Mouse (Mus musculus) liver, embryonic 12.5 days (tissue): ENCODE measurements around the gene Cflar. TPM values are rescaled to one million over a fixed set of nuclear protein-coding genes. Genes with fewer than 3 reads are reported as not detected.

Source experiments
- ATAC-seq: fragments of 200-750 bp; cut with Nextera tagmentation; 2 replicates; pipeline ENCODE4 v1.8.0; 2017; ENCODE audit warnings: moderate number of reproducible peaks, mild to moderate bottlenecking, moderate library complexity
- H3K27ac ChIP-seq: fragments of 300-500 bp; sonication (generic); 2 replicates; pipeline ENCODE4 v1.5.1; 2016; ENCODE audit warnings: mild to moderate bottlenecking
- H3K27me3 ChIP-seq: fragments of 300-500 bp; sonication (generic); replicated peaks from 2 replicates; pipeline ENCODE4 v1.6.1; 2016; ENCODE audit warnings: mild to moderate bottlenecking, moderate library complexity
- H3K36me3 ChIP-seq: fragments of 300-500 bp; sonication (generic); 2 replicates; pipeline ENCODE4 v1.6.1; 2016; ENCODE audit warnings: mild to moderate bottlenecking, moderate library complexity
- H3K4me1 ChIP-seq: fragments of 300-500 bp; sonication (generic); 2 replicates; pipeline ENCODE4 v1.6.1; 2016
- H3K4me2 ChIP-seq: fragments of 300-500 bp; sonication (generic); 2 replicates; pipeline ENCODE4 v1.6.1; 2016; ENCODE audit warnings: mild to moderate bottlenecking, moderate library complexity
- H3K4me3 ChIP-seq: fragments of 300-500 bp; sonication (generic); 2 replicates; pipeline ENCODE4 v1.5.1; 2016; ENCODE audit warnings: mild to moderate bottlenecking, moderate library complexity
- H3K9ac ChIP-seq: fragments of 300-500 bp; sonication (generic); 2 replicates; pipeline ENCODE4 v1.6.1; 2016; ENCODE audit warnings: mild to moderate bottlenecking, moderate library complexity
- H3K9me3 ChIP-seq: fragments of 300-500 bp; sonication (generic); replicated peaks from 2 replicates; pipeline ENCODE4 v1.6.1; 2016; ENCODE audit warnings: mild to moderate bottlenecking, moderate library complexity
- WGBS: fragments of 180-500 bp; shearing (Covaris S2); methylation state at CpG from one replicate; pipeline ENCODE4 v1.1.7; 2016; ENCODE audit not compliant: insufficient replicate concordance; 5-methylcytosine and 5-hydroxymethylcytosine counted together
- polyA plus RNA-seq: library from polyadenylated mRNA; unstranded; fragments of >200 nt; fragmentation: Nextera tagmentation; extraction: Ambion mirVana; gene quantifications from 2 replicates; pipeline ENCODE4 v1.2.1, GENCODE M21; 2016

Cflar gene
- polyA plus RNA-seq, 1 experiment from 2014 or later, result 17.1 TPM

DNA sequence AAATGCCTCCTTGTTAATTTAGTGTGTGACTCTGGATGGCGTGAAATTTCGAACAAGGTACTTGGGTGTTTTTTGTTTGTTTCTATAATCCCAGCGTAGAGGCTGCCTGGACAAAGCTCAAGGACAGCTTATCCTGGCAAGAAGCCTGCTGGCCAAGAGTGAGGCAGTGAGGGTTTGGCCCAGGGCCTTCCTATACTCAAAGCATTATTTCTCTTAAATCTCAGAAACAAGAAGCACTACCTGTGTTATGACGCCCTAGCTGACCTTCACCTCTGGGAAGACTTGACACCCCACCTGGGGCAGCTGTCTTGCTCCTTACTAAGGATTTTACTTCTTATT lies 2.6 kb downstream of the Cflar start:
- no peaks in the 10 kb centered on the region for H3K27me3 ChIP-seq
- H3K9ac ChIP-seq, result peak overlapping the region; percentile 91
- 31% methylated on average over 4 of the region's 4 CpGs for WGBS
- H3K4me1 ChIP-seq, result peaks cover 49% of the 10 kb centered on the region
- H3K9me3 ChIP-seq, result no peaks in the 10 kb centered on the region
- no peak for ATAC-seq
- H3K4me2 ChIP-seq, result peak overlapping the region; percentile 76
- peak overlapping the region; percentile 81 for H3K4me3 ChIP-seq
- peak overlapping the region; percentile 97 for H3K27ac ChIP-seq
- peaks cover 32% of the 10 kb centered on the region for H3K36me3 ChIP-seq

DNA sequence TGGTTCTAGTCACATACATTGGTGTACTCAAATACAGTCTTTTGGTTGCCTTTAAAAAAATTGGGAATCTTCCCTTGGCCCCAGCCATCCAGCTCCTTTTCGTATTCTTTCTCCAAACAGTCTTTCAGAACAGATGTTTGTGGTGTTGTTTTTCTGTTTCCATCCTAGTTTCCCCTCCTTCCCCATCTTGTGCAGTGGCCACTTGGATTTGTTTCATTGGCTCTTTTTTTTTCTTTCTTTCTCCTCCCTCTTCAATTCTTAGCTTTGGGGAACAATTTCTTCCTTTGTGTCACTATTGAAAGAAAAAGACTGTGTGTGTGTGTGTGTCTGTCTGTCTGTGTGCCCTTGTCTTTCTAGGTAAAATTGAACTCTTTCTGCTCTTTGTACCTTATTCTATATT lies 3.1 kb downstream of the Cflar start:
- Histone ChIP-seq H3K9me3 (no peaks in the 10 kb centered on the region), H3K27me3 (no peaks in the 10 kb centered on the region), H3K4me3 (peak overlapping the region; percentile 81), H3K36me3 (peaks cover 36% of the 10 kb centered on the region), H3K4me2 (peak overlapping the region; percentile 76), H3K4me1 (peaks cover 54% of the 10 kb centered on the region), H3K9ac (0 out of 2 replicates have a peak overlapping the region, but pooled peaks have one; percentile 91), H3K27ac (0 out of 2 replicates have a peak overlapping the region, but pooled peaks have one; percentile 97)
- WGBS, result 43% methylated on average over 1 of the region's 1 CpGs
- ATAC-seq, result no peak

DNA sequence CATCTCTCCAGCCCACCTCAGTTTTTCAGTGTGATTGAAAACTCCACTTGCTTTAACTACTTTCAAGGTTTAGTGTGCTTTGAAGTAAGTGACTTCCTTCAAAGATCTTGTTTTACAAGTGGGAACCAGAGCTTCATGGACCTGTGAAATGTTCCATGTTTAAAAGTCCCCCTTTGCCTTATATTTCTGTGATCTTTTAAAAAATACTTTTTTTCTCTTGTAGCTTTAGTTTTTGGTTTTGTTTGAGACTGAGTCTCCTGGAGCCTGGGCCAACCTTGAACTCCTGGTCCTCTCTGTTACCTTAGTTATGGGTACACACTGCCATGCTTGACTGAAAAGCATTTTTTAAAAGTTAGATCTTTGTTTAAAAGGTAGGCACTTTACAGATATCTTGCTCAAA lies 4.2 kb downstream of the Cflar start:
- Histone ChIP-seq H3K36me3 (peaks cover 42% of the 10 kb centered on the region), H3K4me2 (peak overlapping the region; percentile 76), H3K4me3 (no peak overlapping the region; the same call in 1 of the 2 replicates), H3K4me1 (peaks cover 61% of the 10 kb centered on the region), H3K9ac (no peak overlapping the region), H3K27me3 (no peaks in the 10 kb centered on the region), H3K27ac (peak overlapping the region; percentile 70), H3K9me3 (no peaks in the 10 kb centered on the region)
- ATAC-seq, result no peak

DNA sequence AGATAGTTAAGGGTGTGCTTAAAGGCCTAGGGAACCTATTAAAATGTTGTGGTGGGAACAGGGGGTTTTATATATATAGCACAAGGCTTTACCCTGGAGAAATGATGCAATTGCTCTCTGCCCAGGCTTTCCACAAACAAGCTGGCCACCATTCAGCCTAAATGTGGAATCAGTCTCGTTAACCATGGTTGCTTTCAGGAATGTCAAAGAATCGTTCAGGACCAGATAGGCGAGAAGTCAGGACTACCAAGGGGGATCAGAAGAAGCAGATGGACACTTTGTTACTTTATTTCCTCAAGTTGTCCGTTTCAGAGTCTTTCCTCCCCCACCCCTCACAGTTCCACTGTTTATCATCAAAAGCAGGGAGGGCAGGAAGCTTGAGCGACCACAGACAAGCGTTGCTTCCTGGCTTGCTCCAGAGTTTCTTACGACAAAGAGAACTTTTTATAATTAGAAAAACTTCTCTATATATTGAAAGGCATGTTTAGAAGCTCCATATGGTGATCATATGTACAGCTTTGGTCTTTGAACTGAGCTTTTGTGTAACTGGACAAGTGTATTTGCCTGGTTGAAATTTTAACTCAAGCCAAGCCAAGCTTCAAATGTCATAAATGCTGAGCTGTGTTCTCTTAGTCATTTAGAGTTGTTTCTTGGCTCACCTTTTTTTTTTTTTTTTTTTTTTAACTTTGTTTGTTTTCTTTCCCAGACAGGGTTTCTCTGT lies 5.0 kb downstream of the Cflar start:
- Histone ChIP-seq H3K27ac (peak overlapping the region; percentile 70), H3K4me3 (peak overlapping the region; percentile 3; the same call in 1 of the 2 replicates), H3K9me3 (no peaks in the 10 kb centered on the region), H3K4me1 (peaks cover 63% of the 10 kb centered on the region), H3K4me2 (peak overlapping the region; percentile 76), H3K27me3 (no peaks in the 10 kb centered on the region), H3K9ac (no peak overlapping the region), H3K36me3 (peaks cover 42% of the 10 kb centered on the region)
- WGBS, result 7% methylated on average over 7 of the region's 7 CpGs
- no peak for ATAC-seq

DNA sequence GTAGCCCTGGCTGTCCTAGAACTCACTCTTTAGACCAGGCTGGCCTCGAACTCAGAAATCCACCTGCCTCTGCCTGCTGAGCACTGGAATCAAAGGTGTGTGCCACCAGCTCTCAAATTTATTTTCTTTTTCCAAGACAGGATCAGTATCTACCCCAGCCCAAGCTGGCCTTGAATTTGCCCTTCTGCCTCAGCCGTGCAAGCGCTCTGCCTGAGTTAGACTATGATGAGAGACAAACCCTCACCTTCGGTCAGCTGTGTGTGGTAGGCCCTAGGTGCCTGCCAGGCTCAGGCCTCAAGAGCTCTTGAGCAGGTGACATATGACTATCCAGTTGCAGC lies 5.5 kb downstream of the Cflar start:
- peaks cover 43% of the 10 kb centered on the region for H3K36me3 ChIP-seq
- H3K9ac ChIP-seq, result no peak overlapping the region
- H3K9me3 ChIP-seq, result no peaks in the 10 kb centered on the region
- H3K4me1 ChIP-seq, result peaks cover 65% of the 10 kb centered on the region
- 68% methylated on average over 4 of the region's 4 CpGs for WGBS
- H3K27me3 ChIP-seq, result no peaks in the 10 kb centered on the region
- H3K4me3 ChIP-seq, result no peak overlapping the region
- H3K4me2 ChIP-seq, result no peak overlapping the region
- ATAC-seq, result no peak
- peak overlapping the region; percentile 70 for H3K27ac ChIP-seq

DNA sequence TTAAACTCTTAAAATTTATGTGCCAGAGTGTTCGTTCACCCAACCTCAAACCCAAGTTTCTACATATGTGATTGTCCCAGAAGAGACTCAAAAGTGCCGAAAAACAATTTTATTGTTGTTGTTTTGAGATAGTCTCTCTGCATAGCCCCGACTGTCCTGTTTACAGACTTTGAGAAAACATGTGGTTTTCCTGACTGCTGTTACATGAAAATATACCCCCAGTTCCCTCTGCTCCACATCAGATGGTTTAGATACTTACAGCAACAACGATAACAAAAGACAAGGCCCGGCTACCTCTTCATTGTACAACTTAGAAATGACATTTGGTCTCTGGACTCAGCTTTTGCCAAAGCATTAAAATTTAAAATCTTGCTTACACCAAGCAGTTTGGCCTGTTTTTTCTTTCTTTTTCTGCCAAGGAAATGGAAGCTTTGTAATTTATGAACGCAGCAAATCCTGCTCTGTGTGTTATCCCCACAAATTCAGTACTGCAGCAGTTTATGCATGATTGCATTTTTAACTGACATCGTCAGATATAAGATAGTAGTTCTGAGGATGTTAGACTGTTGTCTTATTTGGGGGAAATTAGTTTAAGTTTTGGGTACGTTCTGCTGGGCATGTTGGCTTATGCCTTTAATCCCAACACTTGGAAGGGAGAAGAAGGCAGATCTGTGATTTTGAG lies 6.4 kb downstream of the Cflar start:
- 71% methylated on average over 8 of the region's 8 CpGs for WGBS
- no peaks in the 10 kb centered on the region for H3K9me3 ChIP-seq

DNA sequence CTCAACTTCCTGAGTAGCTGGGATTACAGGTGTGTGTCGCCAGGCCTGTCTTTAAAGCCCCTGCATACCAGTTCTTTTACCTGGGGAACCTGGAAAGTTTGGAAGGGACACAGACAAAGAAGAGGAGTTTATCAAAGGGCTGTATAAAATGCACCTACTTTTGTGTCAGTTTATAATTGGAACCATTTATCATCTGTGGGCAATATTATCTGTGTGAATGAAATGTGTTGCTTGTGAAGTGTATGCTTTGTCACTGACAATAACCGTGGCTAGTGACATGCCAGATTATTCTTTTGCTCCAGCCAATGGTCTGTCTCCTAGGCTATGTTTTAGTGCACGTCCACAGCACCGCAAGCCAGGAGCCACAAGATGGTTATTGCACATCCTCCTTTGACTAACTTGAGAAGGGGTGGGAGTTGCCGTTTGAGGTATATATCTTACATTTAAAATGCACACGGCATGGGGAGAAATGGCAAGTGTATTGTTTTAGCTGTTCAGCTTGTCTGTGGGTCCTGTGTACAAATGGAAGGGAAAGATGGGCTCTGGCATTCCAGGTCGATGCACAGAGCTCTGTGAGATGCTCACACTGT lies 8.1 kb downstream of the Cflar start:
- Histone ChIP-seq H3K4me3 (no peak overlapping the region), H3K36me3 (peaks cover 48% of the 10 kb centered on the region), H3K9ac (peak overlapping the region; percentile 17; the same call in 1 of the 2 replicates), H3K9me3 (no peaks in the 10 kb centered on the region), H3K4me2 (no peak overlapping the region), H3K27ac (no peak overlapping the region), H3K27me3 (no peaks in the 10 kb centered on the region), H3K4me1 (peaks cover 58% of the 10 kb centered on the region)
- 65% methylated on average over 7 of the region's 7 CpGs for WGBS
- ATAC-seq, result no peak

More for the DNA sequence above, 6.4 kb downstream of the Cflar start:
- H3K27ac ChIP-seq, result no peak overlapping the region
- no peak overlapping the region for H3K9ac ChIP-seq
- H3K4me1 ChIP-seq, result peaks cover 65% of the 10 kb centered on the region
- no peak overlapping the region for H3K4me2 ChIP-seq
- no peaks in the 10 kb centered on the region for H3K27me3 ChIP-seq
- H3K36me3 ChIP-seq, result peaks cover 48% of the 10 kb centered on the region
- no peak for ATAC-seq
- H3K4me3 ChIP-seq, result no peak overlapping the region

DNA sequence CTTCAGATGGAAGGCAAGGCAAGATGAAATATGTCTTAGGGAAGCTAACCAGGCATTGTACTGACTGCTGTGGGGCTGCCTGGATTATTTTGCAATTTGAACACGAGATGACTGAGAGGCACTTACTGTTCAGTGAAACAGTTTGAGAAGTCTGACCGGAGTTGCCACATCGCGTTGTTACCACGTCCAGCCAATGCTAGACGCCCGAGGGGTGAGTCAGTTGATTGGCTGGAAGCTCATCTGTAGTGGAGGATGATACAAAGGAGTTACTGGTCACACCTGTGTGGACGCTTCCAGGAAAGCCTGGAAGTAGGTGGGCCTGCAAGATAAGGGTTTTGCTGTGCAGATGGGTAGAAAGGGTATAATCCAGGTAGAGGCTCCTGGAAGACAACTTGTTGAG lies 8.8 kb downstream of the Cflar start:
- Histone ChIP-seq H3K36me3 (peaks cover 42% of the 10 kb centered on the region), H3K4me2 (no peak overlapping the region), H3K27me3 (no peaks in the 10 kb centered on the region), H3K9ac (no peak overlapping the region), H3K4me1 (peaks cover 53% of the 10 kb centered on the region), H3K9me3 (no peaks in the 10 kb centered on the region), H3K27ac (no peak overlapping the region), H3K4me3 (no peak overlapping the region)
- no peak for ATAC-seq
- 60% methylated on average over 8 of the region's 8 CpGs for WGBS

DNA sequence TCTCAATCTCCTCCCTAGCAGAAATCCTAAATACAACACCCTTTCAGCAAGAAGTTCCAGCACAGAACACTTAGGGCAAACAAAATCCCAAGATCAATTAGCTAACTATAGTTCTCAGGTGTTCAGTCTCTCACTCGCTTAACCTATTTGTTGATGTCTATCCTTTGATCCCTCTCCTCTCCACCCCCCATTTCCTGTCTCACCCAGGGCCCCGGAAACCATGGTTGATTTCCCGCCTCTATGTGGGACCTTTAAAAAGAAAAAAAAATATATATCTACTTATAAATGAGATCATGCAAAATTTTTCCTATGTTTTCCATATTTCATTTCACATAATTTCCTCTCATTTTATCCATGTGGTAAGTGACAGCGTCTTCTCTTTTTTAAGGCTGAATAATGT lies 9.7 kb downstream of the Cflar start:
- Histone ChIP-seq H3K4me1 (peaks cover 51% of the 10 kb centered on the region), H3K36me3 (peaks cover 33% of the 10 kb centered on the region), H3K27ac (no peak overlapping the region), H3K9ac (no peak overlapping the region), H3K27me3 (no peaks in the 10 kb centered on the region), H3K9me3 (no peaks in the 10 kb centered on the region), H3K4me3 (no peak overlapping the region), H3K4me2 (no peak overlapping the region)
- WGBS, result 39% methylated on average over 4 of the region's 4 CpGs
- ATAC-seq, result no peak

DNA sequence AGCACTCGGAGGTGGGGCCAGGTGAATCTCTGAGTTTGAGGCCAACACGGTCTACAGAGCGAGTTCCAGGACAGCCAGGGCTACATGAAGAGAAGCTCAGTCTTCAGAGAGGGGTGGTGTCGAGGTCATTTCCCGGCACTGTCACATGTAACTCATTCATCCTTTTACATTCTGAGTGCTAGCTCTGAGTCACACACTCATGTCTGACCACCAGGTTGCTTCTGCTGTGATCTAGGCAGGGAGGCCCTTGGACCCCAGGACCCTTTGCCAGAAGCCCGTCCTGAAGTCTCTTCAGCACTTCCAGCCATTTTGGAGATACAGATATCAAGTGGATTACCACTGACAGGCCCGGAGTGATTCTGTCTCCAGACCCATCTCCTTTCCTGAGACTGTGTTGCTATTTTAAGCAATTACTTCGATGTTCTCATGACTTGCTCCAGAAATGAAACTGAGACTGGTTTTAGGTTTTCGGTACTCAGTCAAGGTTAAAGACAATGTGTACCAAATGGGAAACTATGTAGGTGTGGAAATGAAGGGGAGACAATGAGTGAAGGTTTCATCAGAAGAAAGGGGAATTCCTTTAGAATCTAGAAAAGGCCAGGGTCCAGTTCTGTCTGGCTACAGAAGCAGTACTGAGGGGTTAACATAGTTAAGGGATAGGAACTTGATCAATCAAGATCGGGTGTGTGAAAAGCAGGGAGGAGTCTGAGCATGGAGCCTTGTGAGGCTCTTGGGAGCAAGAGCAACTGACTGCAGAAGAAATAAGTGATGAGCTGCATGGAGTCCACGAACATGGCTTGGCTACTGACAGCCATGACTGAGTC lies 11.0 kb downstream of the Cflar start:
- WGBS, result 70% methylated on average over 11 of the region's 11 CpGs
- no peak overlapping the region for H3K4me2 ChIP-seq
- no peaks in the 10 kb centered on the region for H3K27me3 ChIP-seq
- no peak overlapping the region for H3K9ac ChIP-seq
- no peak overlapping the region for H3K27ac ChIP-seq
- no peak overlapping the region for H3K4me3 ChIP-seq
- H3K36me3 ChIP-seq, result peaks cover 32% of the 10 kb centered on the region
- peaks cover 40% of the 10 kb centered on the region for H3K4me1 ChIP-seq
- ATAC-seq, result no peak
- no peaks in the 10 kb centered on the region for H3K9me3 ChIP-seq

DNA sequence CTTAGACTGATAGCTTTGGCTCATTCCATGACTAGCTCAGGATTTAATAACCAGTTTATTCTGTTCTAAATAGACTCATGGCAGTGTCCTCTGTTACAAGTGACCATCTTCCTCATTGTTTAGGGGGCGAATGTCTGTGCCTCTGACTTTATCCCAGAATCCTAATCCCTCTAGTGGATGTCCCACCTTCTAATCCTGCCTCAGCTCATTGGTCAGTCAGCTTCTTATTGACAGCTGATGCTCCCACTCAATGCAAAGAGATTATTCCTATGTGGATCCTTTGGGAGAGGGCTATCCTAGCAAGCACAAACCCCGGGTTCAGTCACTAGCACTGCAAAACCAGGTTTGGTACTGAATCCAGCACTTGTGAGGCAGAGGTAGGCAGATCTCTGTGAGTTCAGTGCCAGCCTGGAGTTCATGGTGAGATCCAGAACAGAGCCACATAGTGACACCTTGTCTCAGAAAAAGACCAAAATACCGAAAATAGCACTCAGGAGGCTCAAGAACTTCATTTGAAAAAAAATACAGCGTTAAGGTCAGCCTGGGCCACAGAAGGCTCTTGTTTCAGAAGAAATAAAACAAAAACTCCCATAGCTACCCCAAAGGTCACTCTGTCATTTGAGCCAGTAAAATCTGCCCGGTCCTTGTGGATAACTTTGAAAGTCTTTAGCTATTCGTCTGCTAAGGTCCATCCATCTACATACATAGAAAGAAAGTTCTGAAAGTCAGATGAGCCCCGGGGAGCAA lies 11.9 kb downstream of the Cflar start:
- no peak overlapping the region for H3K27ac ChIP-seq

More for the DNA sequence above, 11.9 kb downstream of the Cflar start:
- WGBS, result 61% methylated on average over 7 of the region's 7 CpGs
- no peak for ATAC-seq
- H3K27me3 ChIP-seq, result no peaks in the 10 kb centered on the region
- peaks cover 40% of the 10 kb centered on the region for H3K4me1 ChIP-seq
- peaks cover 31% of the 10 kb centered on the region for H3K36me3 ChIP-seq
- H3K4me3 ChIP-seq, result no peak overlapping the region
- no peaks in the 10 kb centered on the region for H3K9me3 ChIP-seq
- no peak overlapping the region for H3K9ac ChIP-seq
- no peak overlapping the region for H3K4me2 ChIP-seq
